Mouse (Mus musculus): ENCODE results near the gene Gm49320.
"Not testable (repeated sequence)": the region's sequence is repeated elsewhere in the genome, so short reads cannot be mapped to it uniquely, and the experiment has no call there.

The Gm49320 gene

DNA sequence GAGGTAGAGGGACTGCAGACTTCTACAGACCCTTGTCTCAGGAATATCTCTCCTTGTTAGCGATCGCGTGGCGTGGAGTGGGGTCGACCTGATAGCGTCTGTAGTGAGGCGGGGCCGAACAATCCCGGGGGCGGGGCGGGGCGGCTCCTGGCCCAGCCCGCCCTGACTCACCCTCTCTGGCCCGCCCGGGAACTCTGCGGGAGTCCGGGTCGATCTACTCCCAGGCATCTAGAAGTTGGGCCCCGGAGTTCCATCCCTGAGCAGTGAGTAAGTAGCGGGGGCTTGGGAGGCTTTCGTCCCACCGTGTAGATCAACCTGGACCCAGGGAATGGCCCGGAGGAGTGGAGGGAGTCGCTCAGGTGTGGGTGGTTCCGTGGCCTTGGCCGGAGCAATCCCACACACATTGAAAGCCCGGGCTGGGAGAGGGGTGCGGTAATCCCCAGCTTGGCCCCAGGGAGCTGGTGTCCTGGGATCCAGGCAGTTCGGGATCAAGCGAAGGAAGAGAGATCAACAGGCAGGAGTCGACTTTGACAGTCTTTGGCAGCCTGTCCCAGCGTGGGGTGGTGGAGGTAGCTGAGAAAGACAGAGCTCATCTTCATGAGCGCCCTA lies 11.8 kb upstream of the Gm49320 start, which contains the start of gene Lrrc8e:
TSS of gene Lrrc8e (plus strand) at position 89 of the 609 bp plus-strand sequence.
- peak; percentile 60 for DNase-seq (ENCODE audit: low spot score)

DNA sequence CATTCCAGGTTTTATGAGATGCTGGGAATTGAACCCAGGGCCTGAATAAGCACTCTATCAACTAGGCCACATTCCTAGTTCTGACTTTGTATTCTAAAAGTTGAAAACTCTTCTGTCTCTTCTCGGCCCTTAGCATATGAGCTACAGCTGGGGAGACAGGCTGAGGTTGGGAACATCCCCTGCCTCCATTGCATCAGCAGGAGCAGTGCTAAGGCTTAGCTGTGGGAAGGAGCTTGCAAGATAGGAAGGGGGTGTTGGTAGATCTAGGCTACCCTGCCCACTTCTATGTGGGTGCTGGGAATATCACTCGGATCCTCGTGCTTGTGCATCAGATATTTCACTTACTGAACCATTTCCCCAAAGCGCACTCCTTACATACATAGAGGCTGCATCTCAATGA lies 10.7 kb upstream of the Gm49320 start:
- DNase-seq (ENCODE audit: low spot score), result no peak

DNA sequence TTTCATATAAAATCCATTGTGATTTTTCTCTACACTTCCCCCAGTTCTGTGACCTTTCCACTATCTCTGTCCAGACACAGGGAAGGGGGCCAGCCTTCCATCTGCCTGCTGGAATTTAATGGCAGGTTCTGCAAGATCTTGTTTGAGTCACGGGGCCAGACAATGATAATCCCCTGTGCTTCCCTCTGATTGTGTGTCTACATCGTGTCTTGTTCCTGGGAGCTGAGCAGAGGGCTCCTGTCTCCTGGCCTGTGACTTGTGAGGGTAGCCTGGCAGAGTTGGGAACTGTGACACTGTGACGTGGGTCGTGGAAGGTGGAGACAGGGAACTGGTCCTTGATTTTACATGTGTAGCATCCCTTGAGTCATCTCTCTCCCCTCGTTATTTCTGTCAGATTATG lies 8.9 kb upstream of the Gm49320 start:
- no peak for DNase-seq (ENCODE audit: low spot score)

DNA sequence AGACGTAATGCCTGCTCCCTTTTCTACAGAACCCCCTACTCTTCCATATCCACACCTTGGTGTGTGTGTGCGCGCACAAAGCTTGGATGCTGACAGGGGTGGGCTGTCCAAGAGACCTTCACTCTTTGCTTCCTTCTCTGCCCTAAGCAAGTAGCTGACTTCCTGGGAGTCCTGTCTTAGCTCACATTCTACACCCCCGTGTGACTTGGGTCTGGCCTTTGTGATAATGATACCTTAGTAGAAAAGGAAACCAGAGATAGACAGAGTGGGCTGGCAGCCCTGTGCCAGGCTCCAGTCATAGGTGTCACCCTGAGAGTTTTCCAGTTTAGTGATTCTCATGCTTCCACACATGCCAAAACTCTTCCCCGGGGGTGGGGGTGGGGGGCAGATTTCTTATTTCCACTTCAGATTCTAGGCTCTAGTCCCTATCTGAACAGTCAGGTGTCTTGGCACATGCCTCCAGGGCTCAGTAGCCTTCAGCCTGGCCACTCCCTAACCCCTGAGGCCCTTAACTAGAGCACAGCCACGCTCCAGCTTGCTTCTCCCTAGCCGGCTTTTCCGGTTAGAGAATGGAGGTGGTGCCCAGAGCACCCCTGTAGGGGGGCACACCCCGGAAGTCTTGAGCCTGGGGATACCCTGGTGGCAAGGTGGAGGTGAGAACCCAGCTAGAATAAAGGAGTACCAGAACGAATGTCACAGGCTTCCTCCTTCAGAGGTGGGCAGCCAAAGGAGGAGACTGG lies 7.9 kb upstream of the Gm49320 start:
- no peak for DNase-seq (ENCODE audit: low spot score)

DNA sequence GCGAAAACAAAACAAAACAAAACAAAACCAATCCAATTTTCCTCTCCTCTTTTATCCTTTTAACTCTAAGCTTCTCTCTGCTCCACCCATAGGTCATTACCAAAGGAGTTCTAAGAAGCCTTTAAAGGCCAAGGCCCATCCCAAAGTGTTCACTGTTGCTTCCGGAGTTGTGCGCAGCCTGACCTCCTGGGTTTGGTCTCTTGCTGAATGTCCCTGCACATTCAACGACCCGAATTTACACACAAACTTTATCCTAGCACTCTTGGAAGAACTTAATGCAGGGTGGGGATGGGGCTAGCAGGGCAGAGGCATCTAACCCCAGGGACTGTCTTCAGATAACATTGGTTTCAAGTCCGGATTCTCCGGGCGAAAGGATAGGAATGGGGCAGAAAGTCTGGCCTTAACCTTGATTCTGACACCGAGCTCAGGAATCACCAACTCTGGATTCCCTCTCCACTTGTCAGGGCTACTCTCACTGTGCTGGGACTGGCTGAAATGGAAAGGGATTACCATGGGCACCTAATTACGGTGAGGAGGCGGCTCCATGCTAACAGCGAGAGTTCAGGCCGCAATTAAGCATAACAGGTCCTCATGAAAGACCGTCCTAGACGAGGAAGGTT lies 741 bp upstream of the Gm49320 start:
- DNase-seq (ENCODE audit: low spot score), result no peak

DNA sequence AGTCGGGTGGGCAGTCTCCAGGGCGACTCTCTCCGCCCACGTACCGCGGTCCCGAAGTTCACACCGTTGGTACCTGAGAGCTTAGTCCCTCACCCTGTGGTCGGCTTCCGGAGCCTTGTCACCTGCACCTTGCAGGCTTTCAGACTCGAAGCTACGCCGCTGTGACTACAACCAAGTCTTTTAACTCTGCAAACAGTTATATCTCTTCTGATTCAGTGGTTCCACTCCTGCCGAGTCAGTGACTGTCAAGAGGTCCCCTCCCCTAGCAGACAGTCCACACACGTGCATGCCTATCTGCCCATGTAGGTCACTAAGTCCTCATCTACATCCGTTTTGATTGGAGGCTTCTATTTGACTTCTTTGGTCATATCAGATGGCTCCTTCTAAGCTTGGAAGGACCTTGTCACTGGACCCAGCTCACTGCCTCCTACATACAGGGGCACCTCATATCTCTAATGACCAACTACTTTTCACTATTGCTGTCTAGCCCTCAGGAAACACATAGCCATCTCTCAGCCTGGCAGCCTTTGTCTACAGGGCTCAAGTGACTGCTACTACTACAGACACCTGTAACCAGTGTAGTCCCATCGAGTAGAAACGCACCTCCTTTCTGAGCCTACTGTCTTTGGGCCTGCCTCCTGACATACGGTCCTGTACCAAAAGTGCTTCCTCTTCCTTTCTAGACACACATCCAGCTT lies 677 bp downstream of the Gm49320 start:
- DNase-seq (ENCODE audit: low spot score), result no peak

DNA sequence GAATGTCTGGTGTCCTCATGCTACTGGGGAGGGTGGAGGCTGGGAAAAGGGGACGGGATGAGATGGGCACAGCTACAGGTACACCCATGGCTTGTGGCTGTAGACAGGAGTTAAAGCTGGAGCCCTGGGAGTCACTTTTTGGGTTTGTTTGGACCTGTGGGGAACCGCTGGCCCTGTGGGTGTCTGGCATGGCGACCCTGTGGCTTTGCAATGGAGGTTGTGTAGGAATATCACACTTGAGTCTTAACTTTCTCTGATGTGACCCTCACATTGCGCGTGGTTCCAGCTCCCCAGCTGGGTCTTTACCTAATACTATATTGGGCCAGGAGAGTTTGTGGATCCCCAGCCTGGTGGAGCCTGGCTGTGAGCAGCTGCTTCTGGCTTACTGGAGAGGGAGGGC lies 6.4 kb downstream of the Gm49320 start:
- no peak for DNase-seq (ENCODE audit: low spot score)

DNA sequence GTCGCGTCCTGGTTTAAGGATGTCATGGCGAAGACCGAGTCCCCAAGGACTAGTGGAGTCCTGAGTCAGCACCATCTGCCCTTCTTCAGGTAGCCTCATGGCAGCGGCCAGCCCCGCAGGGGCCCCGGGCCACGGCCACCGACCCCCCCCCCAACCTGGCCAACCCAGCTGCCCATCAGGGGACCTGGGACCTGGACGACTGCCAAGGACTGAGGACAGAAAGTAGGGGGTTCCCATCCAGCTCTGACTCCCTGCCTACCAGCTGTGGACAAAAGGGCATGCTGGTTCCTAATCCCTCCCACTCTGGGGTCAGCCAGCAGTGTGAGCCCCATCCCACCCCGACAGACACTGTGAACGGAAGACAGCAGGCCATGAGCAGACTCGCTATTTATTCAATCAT lies 7.1 kb downstream of the Gm49320 start:
- DNase-seq (ENCODE audit: low spot score), result no peak

DNA sequence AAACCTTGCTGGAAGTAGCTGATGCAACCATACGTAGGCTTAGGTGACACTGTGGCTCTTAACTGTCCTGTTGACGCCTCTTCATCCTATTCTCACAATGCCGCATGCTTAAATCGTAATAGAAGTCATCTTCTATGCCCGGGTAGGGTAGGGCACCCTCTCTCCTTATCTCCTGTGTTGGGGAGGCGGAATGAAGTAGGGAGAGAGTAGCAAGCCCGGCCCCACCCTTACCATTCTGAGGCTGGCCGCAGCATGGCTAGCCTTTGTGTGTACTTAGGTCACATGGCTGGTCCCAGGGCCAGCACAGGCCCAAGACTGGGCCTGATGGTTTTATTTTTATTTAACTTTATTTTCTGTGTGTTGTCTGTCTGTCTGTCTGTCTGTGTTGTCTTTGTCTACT lies 8.6 kb downstream of the Gm49320 start:
- DNase-seq (ENCODE audit: low spot score), result no peak

DNA sequence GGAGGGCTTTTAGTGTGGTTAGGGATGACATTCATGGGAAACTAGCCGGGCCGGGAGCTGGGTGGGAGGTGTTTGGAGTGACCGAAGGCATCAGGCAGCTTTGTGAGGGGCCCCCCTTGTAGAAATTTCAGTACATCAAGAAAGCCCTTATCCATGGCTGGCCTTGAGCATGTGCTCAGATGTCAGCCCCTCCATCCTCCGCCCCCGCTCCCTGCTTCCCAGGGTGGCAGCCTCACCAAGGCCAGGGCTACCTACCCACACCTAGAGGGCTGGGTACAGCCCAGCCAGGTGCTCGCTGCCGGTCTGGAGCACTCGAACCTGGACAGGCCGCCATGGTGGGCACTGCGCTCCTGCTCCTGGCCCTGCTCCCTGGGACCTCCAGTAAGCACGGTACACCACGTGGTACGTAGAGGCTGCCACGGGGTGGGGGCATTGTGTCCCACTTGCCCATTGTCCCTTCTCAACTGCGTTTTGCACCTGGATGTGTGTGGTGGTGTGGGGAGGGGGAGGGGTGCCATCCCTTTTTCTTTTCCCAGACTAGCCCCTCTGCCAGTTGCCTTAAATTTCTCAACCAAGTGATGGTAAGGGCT lies 9.4 kb downstream of the Gm49320 start, which contains the start of gene Tgfbr3l:
TSS of gene Tgfbr3l (plus strand) at position 264 of the 590 bp plus-strand sequence.
- peak; percentile 54 for DNase-seq (ENCODE audit: low spot score)

DNA sequence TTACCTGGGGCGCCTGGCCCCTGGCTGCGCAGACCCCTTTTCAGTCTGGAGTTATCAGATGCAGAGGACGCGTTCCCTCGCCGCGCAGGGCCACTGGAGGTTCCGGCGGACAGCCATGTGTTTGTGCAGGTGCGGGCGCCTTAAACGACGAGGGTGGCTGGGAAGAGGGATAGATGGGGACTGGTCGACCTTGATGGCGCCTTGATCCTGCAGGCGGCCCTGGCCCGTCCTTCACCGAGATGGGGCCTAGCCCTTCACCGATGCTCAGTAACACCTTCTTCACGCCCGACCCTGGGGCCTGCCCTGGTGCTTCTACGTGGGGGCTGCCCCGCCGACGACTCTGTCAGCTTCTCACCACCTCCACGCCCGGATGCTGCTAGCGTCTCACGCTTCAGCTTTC lies 10.5 kb downstream of the Gm49320 start:
- DNase-seq (ENCODE audit: low spot score), result peak; percentile 71

DNA sequence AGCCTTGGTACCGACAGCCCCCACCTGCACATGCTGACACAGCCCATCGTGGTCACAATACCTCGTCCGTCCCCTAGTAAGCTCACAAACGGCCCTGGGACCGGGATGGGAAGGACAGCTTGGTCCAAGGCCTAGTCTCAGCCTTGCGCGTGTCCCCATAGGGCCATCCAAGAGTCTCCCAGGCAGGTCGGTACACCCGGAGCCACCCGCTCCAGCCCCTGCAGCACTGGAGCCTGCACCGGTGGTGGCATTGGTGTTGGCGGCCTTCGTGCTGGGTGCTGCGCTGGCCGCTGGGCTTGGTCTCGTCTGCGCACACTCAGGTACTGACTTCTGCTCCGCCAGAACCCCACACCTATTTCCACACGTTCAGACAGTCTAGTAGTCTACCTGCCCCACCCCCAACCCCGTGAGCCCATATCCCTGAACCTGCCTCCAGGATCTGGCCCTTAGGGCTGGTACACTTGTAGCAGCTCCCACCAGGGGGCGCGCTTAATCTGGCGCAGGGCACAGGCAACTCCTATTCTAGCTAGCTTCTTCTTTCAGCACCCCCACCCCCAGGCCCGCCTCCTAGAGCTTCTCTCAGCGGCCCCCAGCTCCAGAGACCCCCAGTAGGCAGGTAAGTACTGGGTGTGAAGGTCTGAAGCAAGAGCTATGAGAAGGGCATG lies 11.8 kb downstream of the Gm49320 start:
- peak; percentile 82 for DNase-seq (ENCODE audit: low spot score)

DNA sequence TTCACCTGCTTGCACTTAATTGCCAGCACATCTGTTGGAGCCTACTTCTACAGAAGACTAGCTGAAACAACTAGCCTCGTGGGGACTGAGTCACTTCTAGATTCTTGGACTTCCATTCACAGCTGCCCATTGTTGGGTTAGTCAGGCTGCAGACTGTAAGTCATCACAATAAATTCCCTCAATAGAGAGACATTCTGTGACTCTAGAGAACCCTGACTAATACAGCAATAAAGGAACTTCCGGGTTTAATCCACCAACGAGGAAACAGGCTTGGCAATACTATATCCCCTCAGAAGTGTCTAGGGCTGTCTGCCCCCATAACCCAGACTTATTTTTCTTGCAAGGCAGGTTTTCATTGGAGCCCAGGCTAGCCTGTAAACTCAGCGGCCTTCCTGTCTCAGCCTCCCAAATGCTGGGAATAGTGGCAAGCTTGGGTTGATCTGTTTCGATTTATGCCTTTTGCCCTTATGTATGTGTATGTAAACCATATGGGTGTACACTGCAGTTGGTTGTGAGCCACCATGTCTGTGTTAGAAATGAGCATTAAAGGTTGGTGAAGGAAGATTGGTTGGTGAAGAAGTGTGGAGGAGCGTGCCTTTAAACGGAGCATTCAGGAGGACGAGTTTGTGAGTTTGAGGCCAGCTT lies 13.6 kb downstream of the Gm49320 start:
- no peak for DNase-seq (ENCODE audit: low spot score)

DNA sequence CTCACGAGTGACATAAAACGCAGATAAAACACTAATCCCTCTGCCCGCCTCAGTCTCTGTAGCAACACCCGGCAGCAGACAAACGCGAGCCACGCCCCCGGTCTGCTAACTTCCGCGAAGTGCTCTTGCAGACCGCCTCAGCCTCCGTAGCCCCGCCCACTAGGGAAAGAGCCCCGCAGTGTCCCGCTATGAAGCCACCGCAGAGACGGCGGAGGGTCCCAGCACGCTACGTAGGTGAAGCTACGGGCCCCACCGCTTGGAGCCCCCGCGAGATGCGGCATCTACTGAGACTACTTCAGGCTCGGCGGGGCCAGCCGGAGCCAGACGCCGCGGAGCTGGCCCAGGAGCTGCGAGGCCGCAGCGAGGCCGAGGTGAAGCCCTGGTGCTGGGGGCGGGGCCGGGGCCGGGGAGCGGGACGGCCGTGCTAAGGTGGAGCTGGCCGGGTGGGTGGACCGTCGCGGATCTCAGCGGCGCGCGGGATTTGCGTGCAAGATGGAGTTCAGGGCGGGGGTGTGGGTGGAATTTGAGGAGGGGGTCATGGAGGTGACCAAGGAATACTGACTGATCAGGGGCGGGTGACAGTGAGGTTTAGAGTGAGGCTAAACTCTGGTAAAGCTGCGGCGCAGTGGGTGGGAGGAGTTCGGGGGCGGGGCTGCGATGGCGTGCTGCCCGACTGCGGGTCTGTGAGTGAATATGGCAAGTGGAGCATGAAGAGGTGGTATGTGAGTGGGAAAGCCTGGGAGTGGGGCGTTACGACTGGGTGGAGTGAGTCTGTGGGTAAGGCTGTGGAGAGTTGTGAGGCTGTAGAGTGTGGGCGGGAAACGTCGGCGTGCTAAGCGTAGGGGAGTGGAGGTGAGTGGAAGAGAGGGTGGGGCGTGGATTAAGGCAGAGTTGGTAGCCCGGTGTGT lies 14.5 kb downstream of the Gm49320 start, which contains the start of gene Snapc2:
TSS of gene Snapc2 (plus strand) at position 147 of the 908 bp plus-strand sequence.
- DNase-seq (ENCODE audit: low spot score), result peak; percentile 94

DNA sequence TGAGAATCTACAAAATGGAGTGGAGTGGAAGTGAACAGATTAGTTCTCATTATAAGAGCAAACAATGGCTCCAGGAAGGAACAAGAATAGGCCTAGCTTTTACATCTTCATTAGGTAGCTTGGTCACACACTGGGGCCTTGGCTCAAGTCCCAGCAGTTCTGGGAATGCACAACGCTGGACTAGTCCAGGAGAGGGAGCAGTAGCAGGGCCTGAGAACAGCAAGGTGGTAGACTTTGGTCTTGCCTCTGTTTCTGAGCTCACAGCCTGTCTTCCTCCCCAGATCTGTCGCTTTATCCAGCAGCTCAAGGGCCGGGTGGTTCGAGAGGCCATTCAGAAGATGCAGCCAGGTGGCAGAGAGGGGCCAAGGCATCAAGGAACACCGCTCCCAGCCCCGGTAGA lies 15.3 kb downstream of the Gm49320 start:
- peak; percentile 58 for DNase-seq (ENCODE audit: low spot score)

DNA sequence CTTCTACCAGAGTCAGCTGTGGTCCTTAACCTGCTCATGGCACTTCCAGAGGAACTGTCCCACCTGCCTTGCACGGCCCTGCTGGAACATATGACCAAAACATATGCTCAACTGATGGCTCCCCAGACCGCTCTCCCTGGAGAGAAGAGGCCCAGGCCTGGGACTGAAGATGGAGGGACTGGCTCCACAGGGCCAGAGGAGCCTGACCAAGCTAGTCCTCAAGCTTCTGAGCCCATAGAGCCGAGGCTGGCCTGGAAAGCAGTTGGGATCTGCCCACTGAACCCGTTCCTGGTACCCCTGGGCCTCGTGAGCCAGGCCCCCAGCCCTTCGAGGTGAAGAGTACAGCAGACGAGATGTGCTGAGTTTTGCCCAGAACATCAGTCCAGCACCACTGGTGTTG lies 16.8 kb downstream of the Gm49320 start:
- not testable (repeated sequence) for DNase-seq (ENCODE audit: low spot score)

DNA sequence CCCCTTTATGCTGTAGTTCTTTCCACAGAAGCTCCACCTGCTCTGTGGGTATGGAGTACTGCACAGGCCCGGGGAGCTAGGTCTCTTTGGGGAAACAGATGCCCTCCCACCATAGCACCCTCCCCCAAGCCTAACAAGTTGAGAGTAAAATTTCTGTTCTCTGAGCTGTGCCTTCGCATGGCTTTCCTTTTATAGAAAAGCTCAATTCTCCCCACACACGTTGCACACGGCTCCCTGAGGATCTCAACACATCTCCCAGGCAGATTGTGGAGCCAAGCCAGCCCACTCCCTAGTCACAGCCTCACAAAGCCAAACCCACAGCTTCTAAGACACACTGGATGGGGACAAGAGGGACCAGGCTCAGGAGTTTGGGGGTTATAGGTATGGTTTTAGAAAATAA lies 18.2 kb downstream of the Gm49320 start:
- DNase-seq (ENCODE audit: low spot score), result no peak

DNA sequence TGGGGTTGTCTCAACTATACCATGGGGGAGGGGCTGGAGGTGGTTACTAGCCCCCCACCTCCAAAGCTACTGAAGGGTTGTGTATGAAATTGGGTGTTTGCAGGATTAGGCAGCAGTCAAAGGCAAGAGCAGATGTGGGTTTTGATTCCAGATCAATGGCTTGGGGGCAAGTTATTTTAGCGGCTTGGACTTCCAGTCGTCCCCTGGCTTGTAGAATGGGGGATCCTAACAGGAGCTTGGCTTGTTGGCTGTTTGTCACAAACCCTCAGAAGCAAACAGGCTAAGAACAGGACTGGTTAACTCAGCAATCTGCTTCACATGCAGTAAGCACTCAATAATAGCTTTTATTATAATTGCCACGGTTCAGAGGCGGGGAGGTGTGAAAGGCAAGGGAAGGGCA lies 18.7 kb downstream of the Gm49320 start:
- no peak for DNase-seq (ENCODE audit: low spot score)

DNA sequence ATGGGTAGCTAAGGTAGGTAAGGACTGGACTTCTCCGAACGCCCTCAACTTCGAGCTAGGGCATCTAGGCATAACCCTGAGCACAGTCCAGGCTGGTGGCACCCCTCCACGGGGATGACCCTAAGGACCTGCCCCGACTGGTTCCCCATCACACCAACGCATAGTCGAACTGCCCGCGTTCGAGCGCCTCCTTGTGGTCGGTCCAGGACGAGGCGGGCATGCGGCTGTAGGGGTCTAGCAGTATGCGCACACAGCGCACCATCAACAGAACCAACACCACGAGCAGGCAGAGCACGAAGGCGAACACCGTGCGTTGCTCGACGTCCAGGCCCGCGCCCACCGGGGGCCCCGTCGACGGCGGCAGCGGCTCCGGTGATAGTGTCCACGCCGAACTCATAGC lies 19.6 kb downstream of the Gm49320 start:
- DNase-seq (ENCODE audit: low spot score), result peak; percentile 81

DNA sequence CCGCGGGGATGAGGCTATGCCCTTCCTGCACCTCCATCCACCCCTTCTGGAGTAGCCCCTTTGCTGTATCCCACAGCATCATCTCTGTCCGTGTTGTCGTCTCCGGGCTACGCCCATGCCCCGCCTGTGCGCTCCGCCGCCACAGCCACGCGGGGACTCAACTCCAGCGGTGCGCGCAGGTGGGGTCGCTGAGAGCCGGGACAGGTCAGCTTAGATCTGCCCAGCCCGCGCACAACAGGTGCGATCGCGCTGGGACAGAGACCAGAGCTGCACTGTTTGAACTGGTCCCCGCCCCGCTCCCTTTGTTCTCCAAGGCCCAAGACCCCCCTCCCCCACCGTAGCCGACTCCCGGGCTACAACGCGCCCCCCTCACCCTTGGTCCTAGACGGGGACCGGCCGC lies 20.0 kb downstream of the Gm49320 start:
- no peak for DNase-seq (ENCODE audit: low spot score)
